Mouse (Mus musculus): ENCODE measurements around the gene Lrrc75a.

The Lrrc75a gene

GRCm38 (mm10) chr11:62621586-62622283 is 26.6 kb downstream of the Lrrc75a start:
- in situ Hi-C loops (cut with MboI, MseI), result loop anchor here (10.0 kb wide), 1 partner anchor 787 kb away; no protein-coding TSS in a partner anchor

GRCm38 (mm10) chr11:62621079-62621478 is 27.2 kb downstream of the Lrrc75a start:
- in situ Hi-C loops (cut with MboI, MseI), result loop anchor here (10.0 kb wide), 1 partner anchor 786 kb away; no protein-coding TSS in a partner anchor

GRCm38 (mm10) chr11:62615456-62615855 is 32.9 kb downstream of the Lrrc75a start:
- in situ Hi-C loops (cut with MboI, MseI), result no loop called here

GRCm38 (mm10) chr11:62614876-62615410 is 33.4 kb downstream of the Lrrc75a start:
- in situ Hi-C loops (cut with MboI, MseI), result loop anchor here (5.0 kb wide), 2 partner anchors 32 to 62 kb away; partner anchors contain the start of genes Lrrc75a and Mmgt2

GRCm38 (mm10) chr11:62613657-62614365 is 34.5 kb downstream of the Lrrc75a start:
- in situ Hi-C loops (cut with MboI, MseI), result loop anchor here (5.0 kb wide), 2 partner anchors 33 to 63 kb away; partner anchors contain the start of genes Lrrc75a and Mmgt2

- in situ Hi-C loops (cut with MboI, MseI), result loop anchor here (5.0 kb wide), 2 partner anchors 35 to 65 kb away; partner anchors contain the start of genes Lrrc75a and Mmgt2
These were observed 35.7 kb downstream of the Lrrc75a start for GRCm38 (mm10) chr11:62612604-62613003.

GRCm38 (mm10) chr11:62610304-62610703 is 38.0 kb downstream of the Lrrc75a start:
- in situ Hi-C loops (cut with MboI, MseI), result loop anchor here (5.0 kb wide), 2 partner anchors 37 to 67 kb away; partner anchors contain the start of genes Lrrc75a and Mmgt2

GRCm38 (mm10) chr11:62608826-62609675 is 39.3 kb downstream of the Lrrc75a start:
- in situ Hi-C loops (cut with MboI, MseI), result no loop called here

GRCm38 (mm10) chr11:62607952-62608201 is 40.4 kb downstream of the Lrrc75a start:
- in situ Hi-C loops (cut with MboI, MseI), result no loop called here

GRCm38 (mm10) chr11:62607170-62607951 is 41.0 kb downstream of the Lrrc75a start:
- in situ Hi-C loops (cut with MboI, MseI), result no loop called here

GRCm38 (mm10) chr11:62606299-62607169 is 41.8 kb downstream of the Lrrc75a start:
- in situ Hi-C loops (cut with MboI, MseI), result no loop called here

GRCm38 (mm10) chr11:62605619-62606298 is 42.6 kb downstream of the Lrrc75a start:
- in situ Hi-C loops (cut with MboI, MseI), result no loop called here

- in situ Hi-C loops (cut with MboI, MseI), result no loop called here
These were observed 43.3 kb downstream of the Lrrc75a start for GRCm38 (mm10) chr11:62604886-62605618.

- in situ Hi-C loops (cut with MboI, MseI), result no loop called here
These were observed 44.1 kb downstream of the Lrrc75a start for GRCm38 (mm10) chr11:62604123-62604706.

- in situ Hi-C loops (cut with MboI, MseI), result no loop called here
These were observed 44.8 kb downstream of the Lrrc75a start for GRCm38 (mm10) chr11:62603312-62604056.

- in situ Hi-C loops (cut with MboI, MseI), result no loop called here
These were observed 45.6 kb downstream of the Lrrc75a start for GRCm38 (mm10) chr11:62602619-62603311.

Data from T-helper 1 cell (primary cell).